21 mouse cellular contexts compared by ENCODE assay signal in genomic region chr4:116689309-116689876, GRCm38 (mm10). TPM values are rescaled to one million over a fixed set of nuclear protein-coding genes. Genes with fewer than 3 reads are reported as not detected.
A peak's percentile ranks its signal among the peaks of the same experiment; 100 is the strongest.
DNase-seq lines count a peak whose midpoint lies in the region; ATAC-seq and TF ChIP-seq lines count a peak whose summit lies in the region.
"Had no signal": no experiment of that assay in that cellular context is flagged by ENCODE, and none has a peak within 500 bp of the region (broad histone marks: within the 10 kb centered on the region; RNA-seq: fewer than 3 reads in every experiment).

No protein-coding gene starts in this region.

- peak overlapping the region; percentile 11; the same call in 1 of the 2 replicates for H3K27ac ChIP-seq in ES-Bruce4 (ENCODE audit: insufficient read depth, low read length)
- no peak overlapping the region for H3K27ac ChIP-seq in liver, embryonic 16.5 days (ENCODE audit: low read length)
- no peak overlapping the region for H3K27ac ChIP-seq in intestine, embryonic 15.5 days
- H3K27ac ChIP-seq: forebrain, embryonic 12.5 days; heart, adult 2 months; heart, embryonic 15.5 days; lung, embryonic 15.5 days; neural tube, embryonic 15.5 days had no signal

- peak overlapping the region; percentile 62; the same call in 1 of the 2 replicates for H3K9ac ChIP-seq in ES-Bruce4 (ENCODE audit: low read depth, poor library complexity, severe bottlenecking)
- H3K9ac ChIP-seq in liver, embryonic 16.5 days (ENCODE audit: low read depth, low read length), result no peak overlapping the region
- no peak overlapping the region for H3K9ac ChIP-seq in intestine, embryonic 15.5 days
- H3K9ac ChIP-seq: forebrain, embryonic 12.5 days; heart, embryonic 15.5 days; lung, embryonic 15.5 days; neural tube, embryonic 15.5 days had no signal

- TF ChIP-seq CTCF in ES-Bruce4 (IDR thresholded peaks at IDR 0.05; ENCODE audit: low read depth, low read length), result no peak

- ATAC-seq in liver, embryonic 16.5 days (ENCODE audit: low read depth), result no peak
- no peak for ATAC-seq in intestine, embryonic 15.5 days
- ATAC-seq: activated CD4-positive, CD25-positive, alpha-beta regulatory T cell, adult 4 months; midbrain, embryonic 16.5 days had no signal

- DNase-seq in kidney, adult 8-10 months, result peak; percentile 64 to 72
- DNase-seq in kidney, postnatal 4 days, result no peak
- DNase-seq in kidney, adult 9 months, result peak; percentile 80
- DNase-seq in yolk sac, embryonic 10.5 days (ENCODE audit: low spot score), result no peak
- DNase-seq: adrenal gland, postnatal 14 days; cerebellum, adult 11-12 months; cerebellum, postnatal 14 days; gastrocnemius, postnatal 14 days; heart, adult 2 months; layer of hippocampus, postnatal 36 days; thymus, postnatal 14 days had no signal

- no peaks in the 10 kb centered on the region for H3K9me3 ChIP-seq in ES-Bruce4 (replicated peaks; ENCODE audit: control insufficient read depth, insufficient read depth, low read length, poor library complexity, severe bottlenecking)
- H3K9me3 ChIP-seq in liver, embryonic 16.5 days (replicated peaks; ENCODE audit: control insufficient read depth, low read length), result no peaks in the 10 kb centered on the region
- H3K9me3 ChIP-seq in intestine, embryonic 15.5 days, result no peaks in the 10 kb centered on the region
- H3K9me3 ChIP-seq: forebrain, embryonic 12.5 days; G1E; heart, embryonic 15.5 days; lung, embryonic 15.5 days; neural tube, embryonic 15.5 days had no signal

- peak overlapping the region; percentile 34 for H3K4me3 ChIP-seq in ES-Bruce4 (ENCODE audit: low read depth, low read length)
- no peak overlapping the region for H3K4me3 ChIP-seq in liver, embryonic 16.5 days (ENCODE audit: low read depth, low read length)
- no peak overlapping the region for H3K4me3 ChIP-seq in intestine, embryonic 15.5 days (replicated peaks)
- H3K4me3 ChIP-seq: forebrain, embryonic 12.5 days; heart, adult 2 months; heart, embryonic 15.5 days; lung, embryonic 15.5 days; neural tube, embryonic 15.5 days had no signal

- peaks cover 79% of the 10 kb centered on the region for H3K36me3 ChIP-seq in ES-Bruce4 (ENCODE audit: control insufficient read depth, insufficient read depth, low read length, poor library complexity, severe bottlenecking)
- H3K36me3 ChIP-seq in liver, embryonic 16.5 days (ENCODE audit: control insufficient read depth, insufficient read depth), result peaks cover 10% of the 10 kb centered on the region
- H3K36me3 ChIP-seq in intestine, embryonic 15.5 days, result peaks cover 9% of the 10 kb centered on the region

- TF ChIP-seq POLR2A in ES-Bruce4 (IDR thresholded peaks at IDR 0.05; ENCODE audit: insufficient read depth, low read length), result no peak

- 80% methylated on average over 4 of the region's 4 CpGs for WGBS in liver, embryonic 16.5 days (ENCODE audit: insufficient replicate concordance)
- WGBS in intestine, embryonic 15.5 days, result 87% methylated on average over 4 of the region's 4 CpGs

- H3K4me2 ChIP-seq in liver, embryonic 16.5 days (ENCODE audit: low read depth, low read length), result peak overlapping the region; percentile 21; the same call in 1 of the 2 replicates
- no peak overlapping the region for H3K4me2 ChIP-seq in intestine, embryonic 15.5 days (replicated peaks)
- H3K4me2 ChIP-seq: forebrain, embryonic 12.5 days; heart, embryonic 15.5 days; lung, embryonic 15.5 days; neural tube, embryonic 15.5 days had no signal

- TF ChIP-seq EP300 in ES-Bruce4 (IDR thresholded peaks at IDR 0.05; ENCODE audit: insufficient read depth, low read depth, low read length), result no peak

- no peaks in the 10 kb centered on the region for H3K27me3 ChIP-seq in ES-Bruce4 (ENCODE audit: control insufficient read depth, insufficient read depth, low read length, poor library complexity, severe bottlenecking)
- no peaks in the 10 kb centered on the region for H3K27me3 ChIP-seq in liver, embryonic 16.5 days (ENCODE audit: control insufficient read depth, insufficient read depth, low read depth, low read length)
- no peaks in the 10 kb centered on the region for H3K27me3 ChIP-seq in intestine, embryonic 15.5 days (replicated peaks)
- H3K27me3 ChIP-seq: forebrain, embryonic 12.5 days; heart, embryonic 15.5 days; lung, embryonic 15.5 days; neural tube, embryonic 15.5 days had no signal

- no peaks in the 10 kb centered on the region for H3K4me1 ChIP-seq in ES-Bruce4 (ENCODE audit: control insufficient read depth, insufficient read depth, low read length)
- H3K4me1 ChIP-seq in liver, embryonic 16.5 days (ENCODE audit: control insufficient read depth, low read depth, low read length), result peaks cover 28% of the 10 kb centered on the region
- H3K4me1 ChIP-seq in intestine, embryonic 15.5 days (replicated peaks), result peaks cover 16% of the 10 kb centered on the region

RNA-seq across cellular contexts. Expression of gene Prdx1, which starts 4.0 kb away (rescaled TPM):
- polyA plus RNA-seq in ES-Bruce4 (2011; ENCODE audit: insufficient read depth, insufficient read length, low read depth, missing spikeins), result 1,922 and 2,187 TPM in 2 replicates
- 964 and 975 TPM in 2 replicates for polyA plus RNA-seq in liver, embryonic 16.5 days (2015; fragmentation: Nextera tagmentation; extraction: Ambion mirVana)
- polyA plus RNA-seq in intestine, embryonic 15.5 days (2015; fragmentation: Nextera tagmentation; extraction: Ambion mirVana), result 1,436 and 1,568 TPM in 2 replicates

RNA-seq across cellular contexts. Expression of gene Mmachc, which starts 18.8 kb away (rescaled TPM):
- 35.9 and 36.1 TPM in 2 replicates for polyA plus RNA-seq in ES-Bruce4 (2011; ENCODE audit: insufficient read depth, insufficient read length, low read depth, missing spikeins)
- 8.8 and 8.9 TPM in 2 replicates for polyA plus RNA-seq in liver, embryonic 16.5 days (2015; fragmentation: Nextera tagmentation; extraction: Ambion mirVana)
- polyA plus RNA-seq in intestine, embryonic 15.5 days (2015; fragmentation: Nextera tagmentation; extraction: Ambion mirVana), result 23.0 and 24.6 TPM in 2 replicates

RNA-seq across cellular contexts. Expression of gene Ccdc163, which starts 18.9 kb away (rescaled TPM):
- polyA plus RNA-seq in ES-Bruce4 (2011; ENCODE audit: insufficient read depth, insufficient read length, low read depth, missing spikeins), result 45.2 and 49.0 TPM in 2 replicates
- 10.3 and 12.4 TPM in 2 replicates for polyA plus RNA-seq in liver, embryonic 16.5 days (2015; fragmentation: Nextera tagmentation; extraction: Ambion mirVana)
- 25.2 and 26.4 TPM in 2 replicates for polyA plus RNA-seq in intestine, embryonic 15.5 days (2015; fragmentation: Nextera tagmentation; extraction: Ambion mirVana)

RNA-seq across cellular contexts. Expression of gene Tesk2, which starts 31.4 kb away (rescaled TPM):
- polyA plus RNA-seq in ES-Bruce4 (2011; ENCODE audit: insufficient read depth, insufficient read length, low read depth, missing spikeins), result 20.6 and 21.9 TPM in 2 replicates
- polyA plus RNA-seq in liver, embryonic 16.5 days (2015; fragmentation: Nextera tagmentation; extraction: Ambion mirVana), result 5.4 and 5.9 TPM in 2 replicates
- 8.1 and 8.7 TPM in 2 replicates for polyA plus RNA-seq in intestine, embryonic 15.5 days (2015; fragmentation: Nextera tagmentation; extraction: Ambion mirVana)

RNA-seq across cellular contexts. Expression of gene Akr1a1, which starts 37.9 kb away (rescaled TPM):
- polyA plus RNA-seq in ES-Bruce4 (2011; ENCODE audit: insufficient read depth, insufficient read length, low read depth, missing spikeins), result 280 and 291 TPM in 2 replicates
- 294 and 297 TPM in 2 replicates for polyA plus RNA-seq in liver, embryonic 16.5 days (2015; fragmentation: Nextera tagmentation; extraction: Ambion mirVana)
- 772 and 821 TPM in 2 replicates for polyA plus RNA-seq in intestine, embryonic 15.5 days (2015; fragmentation: Nextera tagmentation; extraction: Ambion mirVana)

Comparison
In these comparisons a context has a peak if more than half of its experiments do, and no peak if none do; other contexts are left out.
1. DNase-seq: peak in kidney, adult 8-10 months (2 of 2) and kidney, adult 9 months (single experiment); none in kidney, postnatal 4 days (0 of 2) and yolk sac, embryonic 10.5 days (single experiment).